Mouse (Mus musculus) spleen, adult 2 months (tissue): Measurements from ENCODE around the gene Popdc3. TPM values are rescaled to one million over a fixed set of nuclear protein-coding genes. Genes with fewer than 3 reads are reported as not detected.

Experiments used
- DNase-seq, 2 experiments: peaks; one replicate each; pipeline versions ENCODE4 v3.0.0 to v3.0.0-alpha.2; 2012 to 2021; ENCODE audit warnings: low spot score in 2 of 2, low read depth in 1 of 2
- H3K27ac ChIP-seq: fragments of 200-500 bp; 2 replicates; pipeline ENCODE4 v1.5.1; 2012; ENCODE audit warnings: low read length, inconsistent platforms; ENCODE audit not compliant: insufficient read depth
- H3K27me3 ChIP-seq: fragments of 200-500 bp; 2 replicates; pipeline ENCODE4 v1.6.1; 2012; ENCODE audit warnings: mild to moderate bottlenecking, moderate library complexity, low read length, inconsistent platforms; ENCODE audit not compliant: control insufficient read depth, insufficient read depth
- H3K36me3 ChIP-seq: fragments of 200-500 bp; 2 replicates; pipeline ENCODE4 v1.6.1; 2012; ENCODE audit warnings: mild to moderate bottlenecking, low read length, inconsistent platforms; ENCODE audit not compliant: control insufficient read depth, insufficient read depth
- H3K4me1 ChIP-seq: fragments of 200-500 bp; 2 replicates; pipeline ENCODE4 v1.6.1; 2011; ENCODE audit warnings: inconsistent platforms; ENCODE audit not compliant: control insufficient read depth, insufficient read depth, insufficient read length
- H3K4me3 ChIP-seq: fragments of 200-500 bp; 2 replicates; pipeline ENCODE4 v1.5.1; 2011; ENCODE audit warnings: mild to moderate bottlenecking, inconsistent platforms; ENCODE audit not compliant: insufficient read depth, insufficient read length; ENCODE audit errors: extremely low read depth
- CTCF ChIP-seq: fragments of 200-500 bp; IDR thresholded peaks from 2 replicates; pipeline ENCODE4 v1.5.1; 2011; ENCODE audit warnings: mild to moderate bottlenecking, inconsistent platforms; ENCODE audit not compliant: insufficient read depth, insufficient read length, insufficient replicate concordance; ENCODE audit errors: extremely low read depth
- POLR2A ChIP-seq: fragments of 200-500 bp; IDR thresholded peaks from 2 replicates; pipeline ENCODE4 v1.6.1; 2011; ENCODE audit warnings: low read depth, low read length, inconsistent platforms
- WGBS: fragments of 180-500 bp; shearing (Covaris S2); methylation state at CpG from one replicate; pipeline ENCODE4 v1.1.7; 2018; 5-methylcytosine and 5-hydroxymethylcytosine counted together
- polyA plus RNA-seq: library from polyadenylated mRNA; depleted of rRNA; stranded (reverse); fragments of >200 nt; gene quantifications from 2 replicates; pipeline ENCODE4 v1.2.3, GENCODE M21; 2012

Popdc3 gene
- polyA plus RNA-seq, 1 experiment, result 0.46 TPM

GRCm38 (mm10) chr10:45295093-45295492 is 117.2 kb downstream of the Popdc3 start:
- Histone ChIP-seq H3K27ac (no peak overlapping the region), H3K4me3 (no peak overlapping the region), H3K27me3 (no peaks in the 10 kb centered on the region), H3K4me1 (no peaks in the 10 kb centered on the region), H3K36me3 (no peaks in the 10 kb centered on the region)
- DNase-seq, result no peak
- 72% methylated on average over 5 of the region's 5 CpGs for WGBS
- TF ChIP-seq POLR2A (no peak), CTCF (no peak)

GRCm38 (mm10) chr10:45298503-45298902 is 120.6 kb downstream of the Popdc3 start:
- no peak overlapping the region for H3K4me3 ChIP-seq
- H3K27me3 ChIP-seq, result no peaks in the 10 kb centered on the region
- no peaks in the 10 kb centered on the region for H3K36me3 ChIP-seq
- no peak for DNase-seq
- TF ChIP-seq POLR2A, result no peak
- no peak for TF ChIP-seq CTCF
- no peak overlapping the region for H3K27ac ChIP-seq
- no peaks in the 10 kb centered on the region for H3K4me1 ChIP-seq
- 85% methylated on average over 6 of the region's 6 CpGs for whole genome bisulfite sequencing

GRCm38 (mm10) chr10:45299509-45299908 is 121.6 kb downstream of the Popdc3 start:
- 88% methylated on average over 4 of the region's 4 CpGs for WGBS
- no peak for TF ChIP-seq POLR2A
- no peak for DNase-seq
- no peak overlapping the region for H3K4me3 ChIP-seq
- H3K36me3 ChIP-seq, result no peaks in the 10 kb centered on the region
- no peaks in the 10 kb centered on the region for H3K27me3 ChIP-seq
- no peaks in the 10 kb centered on the region for H3K4me1 ChIP-seq
- no peak overlapping the region for H3K27ac ChIP-seq

GRCm38 (mm10) chr10:45303315-45304036 is 125.6 kb downstream of the Popdc3 start:
- H3K27ac ChIP-seq, result no peak overlapping the region
- H3K36me3 ChIP-seq, result no peaks in the 10 kb centered on the region
- H3K27me3 ChIP-seq, result no peaks in the 10 kb centered on the region
- no peak for TF ChIP-seq POLR2A
- TF ChIP-seq CTCF, result no peak
- H3K4me1 ChIP-seq, result no peaks in the 10 kb centered on the region
- DNase-seq, result no peak
- H3K4me3 ChIP-seq, result no peak overlapping the region
- 68% methylated on average over 14 of the region's 14 CpGs for WGBS

GRCm38 (mm10) chr10:45305173-45305572 is 127.3 kb downstream of the Popdc3 start:
- no peaks in the 10 kb centered on the region for H3K36me3 ChIP-seq
- no peak overlapping the region for H3K4me3 ChIP-seq
- no peak for DNase-seq
- no peaks in the 10 kb centered on the region for H3K27me3 ChIP-seq
- WGBS, result 87% methylated on average over 5 of the region's 5 CpGs
- H3K4me1 ChIP-seq, result no peaks in the 10 kb centered on the region
- no peak overlapping the region for H3K27ac ChIP-seq
- TF ChIP-seq POLR2A (no peak), CTCF (no peak)

- WGBS, result 87% methylated on average over 5 of the region's 5 CpGs
- Histone ChIP-seq H3K4me3 (no peak overlapping the region), H3K4me1 (no peaks in the 10 kb centered on the region), H3K27ac (no peak overlapping the region), H3K36me3 (no peaks in the 10 kb centered on the region), H3K27me3 (no peaks in the 10 kb centered on the region)
- no peak for DNase-seq
- TF ChIP-seq POLR2A (no peak), CTCF (no peak)
Observed at GRCm38 (mm10) chr10:45311129-45311528, 133.2 kb downstream of the Popdc3 start.

GRCm38 (mm10) chr10:45311624-45312023 is 133.7 kb downstream of the Popdc3 start:
- TF ChIP-seq POLR2A, result no peak
- no peak for TF ChIP-seq CTCF
- 77% methylated on average over 7 of the region's 7 CpGs for WGBS
- Histone ChIP-seq H3K4me1 (no peaks in the 10 kb centered on the region), H3K36me3 (no peaks in the 10 kb centered on the region), H3K27me3 (no peaks in the 10 kb centered on the region), H3K27ac (no peak overlapping the region), H3K4me3 (no peak overlapping the region)
- DNase-seq, result no peak
